In genomic region chr9:75558812-75559511, GRCm38 (mm10) we compare ENCODE assay signal across 8 mouse cellular contexts. TPM values are rescaled to one million over a fixed set of nuclear protein-coding genes. Genes with fewer than 3 reads are reported as not detected.
DNase-seq lines count a peak whose midpoint lies in the region; ATAC-seq and TF ChIP-seq lines count a peak whose summit lies in the region.

No protein-coding gene starts in this region.

- no peak for TF ChIP-seq EP300 in CH12.LX (IDR thresholded peaks at IDR 0.05; ENCODE audit: low read length)

- under 1% methylated on average over 23 of the region's 47 CpGs for WGBS in embryonic facial prominence, embryonic 14.5 days
- under 1% methylated on average over 47 of the region's 47 CpGs for WGBS in limb, embryonic 10.5 days

- H3K4me1 ChIP-seq in CH12.LX (ENCODE audit: control insufficient read depth in 1 of 2, insufficient read depth in 2 of 2), result peaks cover 13 to 58% of the 10 kb centered on the region in 2 experiments
- H3K4me1 ChIP-seq in embryonic facial prominence, embryonic 14.5 days (ENCODE audit: control insufficient read depth, insufficient read depth, low read length), result peaks cover 10% of the 10 kb centered on the region
- H3K4me1 ChIP-seq in limb, embryonic 10.5 days, result peaks cover 19% of the 10 kb centered on the region

- no peak for TF ChIP-seq CTCF in CH12.LX (conservative IDR thresholded peaks at IDR 0.05 in 1 of 2, IDR thresholded peaks at IDR 0.05 in 1 of 2; ENCODE audit: low read depth in 2 of 2, low read length in 2 of 2)

- peak overlapping the region; percentile 67 for H3K4me2 ChIP-seq in CH12.LX (ENCODE audit: insufficient read depth, low read depth, poor library complexity, severe bottlenecking)
- H3K4me2 ChIP-seq in embryonic facial prominence, embryonic 14.5 days (ENCODE audit: low read depth, low read length), result peak overlapping the region; percentile 79

- peak overlapping the region; percentile 85 to 94 (median 88) for H3K4me3 ChIP-seq in CH12.LX (replicated peaks in 1 of 3; ENCODE audit: low read depth in 2 of 3, low read length in 2 of 3, poor library complexity in 1 of 3)
- H3K4me3 ChIP-seq in embryonic facial prominence, embryonic 14.5 days (ENCODE audit: low read depth, low read length), result peak overlapping the region; percentile 77
- H3K4me3 ChIP-seq in limb, embryonic 10.5 days, result peak overlapping the region; percentile 92

- H3K9me3 ChIP-seq in CH12.LX (replicated peaks; ENCODE audit: low read length), result no peaks in the 10 kb centered on the region
- H3K9me3 ChIP-seq in embryonic facial prominence, embryonic 14.5 days (ENCODE audit: control insufficient read depth, low read length), result no peaks in the 10 kb centered on the region
- H3K9me3 ChIP-seq in limb, embryonic 10.5 days (replicated peaks), result no peaks in the 10 kb centered on the region

- H3K27me3 ChIP-seq in CH12.LX (replicated peaks), result no peaks in the 10 kb centered on the region
- no peaks in the 10 kb centered on the region for H3K27me3 ChIP-seq in embryonic facial prominence, embryonic 14.5 days (replicated peaks; ENCODE audit: control insufficient read depth, insufficient read depth, low read length)
- H3K27me3 ChIP-seq in limb, embryonic 10.5 days (ENCODE audit: low read depth, poor library complexity, severe bottlenecking), result no peaks in the 10 kb centered on the region

- in situ Hi-C loops in CH12.LX (cut with MboI; ENCODE audit: low pct_ligation_motif_present, low pct_unique_long_range_greater_than_20kb, low sequenced_read_pairs), result no loop called here

- peak; percentile 90 for DNase-seq in 3134 (ENCODE audit: extremely low read depth, insufficient read length, low spot score)
- no peak for DNase-seq in CH12.LX (ENCODE audit: extremely low read depth)
- no peak for DNase-seq in embryonic facial prominence, embryonic 14.5 days (ENCODE audit: low spot score)
- peak; percentile 38 for DNase-seq in heart, postnatal 4 days
- no peak for DNase-seq in limb, embryonic 10.5 days (ENCODE audit: low spot score)
- DNase-seq in mesoderm, embryonic 11.5 days (ENCODE audit: low read depth, low spot score), result peak; percentile 26
- DNase-seq in urinary bladder, postnatal 36 days (ENCODE audit: low spot score in 2 of 2), result peak; percentile 39 to 60
- DNase-seq in right cerebral cortex, adult 18-20 months, result no peak

- peak; percentile 89 for ATAC-seq in embryonic facial prominence, embryonic 14.5 days (ENCODE audit: low read depth)

- H3K36me3 ChIP-seq in CH12.LX (replicated peaks in 1 of 2; ENCODE audit: control insufficient read depth in 1 of 2, insufficient read depth in 1 of 2, low read length in 1 of 2), result peaks cover 0 to 13% of the 10 kb centered on the region in 2 experiments
- H3K36me3 ChIP-seq in embryonic facial prominence, embryonic 14.5 days (ENCODE audit: control insufficient read depth, insufficient read depth, low read length), result no peaks in the 10 kb centered on the region
- no peaks in the 10 kb centered on the region for H3K36me3 ChIP-seq in limb, embryonic 10.5 days

- H3K79me2 ChIP-seq in CH12.LX (replicated peaks; ENCODE audit: control insufficient read depth, extremely low read depth, insufficient read depth, poor library complexity, severe bottlenecking), result peaks cover 23% of the 10 kb centered on the region

- H3K27ac ChIP-seq in CH12.LX (ENCODE audit: insufficient read depth, low read depth), result peak overlapping the region; percentile 65
- peak overlapping the region; percentile 90 for H3K27ac ChIP-seq in embryonic facial prominence, embryonic 14.5 days (replicated peaks; ENCODE audit: low read depth, low read length)
- H3K27ac ChIP-seq in limb, embryonic 10.5 days, result peak overlapping the region; percentile 89

- no peak for TF ChIP-seq POLR2A in CH12.LX (IDR thresholded peaks at IDR 0.05; ENCODE audit: low read depth, low read length)

- dilution Hi-C loops in CH12.LX (cut with MboI; ENCODE audit: extremely low pct_ligation_motif_present, extremely low pct_unique_long_range_greater_than_20kb, low sequenced_read_pairs), result no loop called here

- H3K9ac ChIP-seq in CH12.LX (ENCODE audit: insufficient read depth, low read depth), result peak overlapping the region; percentile 84
- H3K9ac ChIP-seq in embryonic facial prominence, embryonic 14.5 days (ENCODE audit: low read depth, low read length), result peak overlapping the region; percentile 82

- no peak for TF ChIP-seq RAD21 in CH12.LX (IDR thresholded peaks at IDR 0.05; ENCODE audit: low read depth, low read length)

TF ChIP-seq in CH12.LX, 34 proteins besides CTCF, POLR2A, EP300 and RAD21:
- no peak for TF ChIP-seq MAFK (IDR thresholded peaks at IDR 0.05; ENCODE audit: insufficient replicate concordance, low read length)
- TF ChIP-seq ELF1 (IDR thresholded peaks at IDR 0.05; ENCODE audit: low read depth, low read length), result no peak
- no peak for TF ChIP-seq SIN3A (IDR thresholded peaks at IDR 0.05; ENCODE audit: low read length)
- TF ChIP-seq MYC (IDR thresholded peaks at IDR 0.05; ENCODE audit: low read depth, low read length), result no peak
- peak; percentile 92 for TF ChIP-seq UBTF (IDR thresholded peaks at IDR 0.05; ENCODE audit: low read depth, low read length)
- no peak for TF ChIP-seq TCF12 (IDR thresholded peaks at IDR 0.05; ENCODE audit: low read depth, low read length)
- no peak for TF ChIP-seq POLR2AphosphoS2 (IDR thresholded peaks at IDR 0.05; ENCODE audit: low read depth, low read length)
TF ChIP-seq in CH12.LX: peak in this region for 1.

RNA-seq across cellular contexts. Expression of gene Tmod3, which starts 0.5 kb away (rescaled TPM):
- 40.5 and 41.1 TPM in 2 replicates for total RNA-seq in CH12.LX (2012; rRNA removed)
- 71.0 and 77.1 TPM in 2 replicates for total RNA-seq in CH12.LX (2014; rRNA removed)
- polyA plus RNA-seq in CH12.LX (2012; ENCODE audit: insufficient read length, low read depth), result 52.0 and 59.0 TPM in 2 replicates
- 124 and 125 TPM in 2 replicates for polyA plus RNA-seq in embryonic facial prominence, embryonic 14.5 days (2014; fragmentation: Nextera tagmentation; extraction: Ambion mirVana)
- 100 to 1,000 TPM; 111 to 112 TPM for total RNA-seq in heart, postnatal 4 days (2021)
- polyA plus RNA-seq in limb, embryonic 10.5 days (2016; fragmentation: Nextera tagmentation; extraction: Ambion mirVana), result 102 and 106 TPM in 2 replicates

RNA-seq across cellular contexts. Expression of gene Tmod2, which starts 52.2 kb away (rescaled TPM):
- 1.6 and 1.7 TPM in 2 replicates for total RNA-seq in CH12.LX (2012; rRNA removed)
- total RNA-seq in CH12.LX (2014; rRNA removed), result 0.08 and 0.16 TPM in 2 replicates
- polyA plus RNA-seq in CH12.LX (2012; ENCODE audit: insufficient read length, low read depth), result 0.10 and 0.17 TPM in 2 replicates
- 28.5 and 30.3 TPM in 2 replicates for polyA plus RNA-seq in embryonic facial prominence, embryonic 14.5 days (2014; fragmentation: Nextera tagmentation; extraction: Ambion mirVana)
- 1 to 10 TPM; 4.6 to 5.6 TPM for total RNA-seq in heart, postnatal 4 days (2021)
- polyA plus RNA-seq in limb, embryonic 10.5 days (2016; fragmentation: Nextera tagmentation; extraction: Ambion mirVana), result 21.1 and 21.6 TPM in 2 replicates

Comparison
In these comparisons a context has a peak if more than half of its experiments do, and no peak if none do; other contexts are left out.
1. DNase-seq: peak in 3134 (single experiment), heart, postnatal 4 days (single experiment), mesoderm, embryonic 11.5 days (single experiment) and urinary bladder, postnatal 36 days (2 of 2); none in CH12.LX (single experiment), embryonic facial prominence, embryonic 14.5 days (single experiment), limb, embryonic 10.5 days (single experiment) and right cerebral cortex, adult 18-20 months (single experiment).
2. RNA of gene Tmod2, which starts 52.2 kb away (polyA plus RNA-seq): 28.5 to 30.3 TPM in embryonic facial prominence, embryonic 14.5 days and 21.1 to 21.6 TPM in limb, embryonic 10.5 days; 0.10 to 0.17 TPM in CH12.LX; every median in the first group is over 10 times any median in the second.
3. Peak in every context shown above with its lines, with median percentiles within 50 percentile points of each other: H3K27ac ChIP-seq and H3K4me3 ChIP-seq.